Mouse (Mus musculus) testis, postnatal 14 days (tissue): ENCODE measurements at regions not wholly inside any gene's neighbourhood (a gene's known extent, or its start where the extent isn't known, plus 50 kb on each side); places are given as distances from the start of the nearest gene placed in this dataset.

Experiments
- DNase-seq: peaks from one replicate; pipeline ENCODE4 v3.0.0; 2021; ENCODE audit warnings: low spot score

DNA sequence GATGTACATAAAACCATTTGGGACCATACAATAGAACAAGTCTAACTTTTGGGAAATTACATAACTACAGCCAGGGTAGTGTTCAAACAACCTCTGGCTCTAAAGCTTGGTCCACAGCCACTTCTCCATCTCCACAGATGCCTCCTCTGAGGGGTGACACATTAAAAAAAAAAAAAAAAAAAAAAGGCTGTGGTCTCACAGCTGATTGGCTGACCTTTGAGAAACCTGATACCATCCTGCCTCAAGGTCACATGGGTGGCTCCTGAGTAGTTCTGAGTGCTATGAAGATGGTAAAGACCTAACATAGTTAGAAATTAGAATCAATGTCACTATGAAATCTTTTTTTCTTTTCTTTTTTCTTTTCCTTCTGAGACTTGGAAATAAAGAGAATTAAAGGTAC, 102.4 kb downstream of the Tmem182 start:
- no peak for DNase-seq

DNA sequence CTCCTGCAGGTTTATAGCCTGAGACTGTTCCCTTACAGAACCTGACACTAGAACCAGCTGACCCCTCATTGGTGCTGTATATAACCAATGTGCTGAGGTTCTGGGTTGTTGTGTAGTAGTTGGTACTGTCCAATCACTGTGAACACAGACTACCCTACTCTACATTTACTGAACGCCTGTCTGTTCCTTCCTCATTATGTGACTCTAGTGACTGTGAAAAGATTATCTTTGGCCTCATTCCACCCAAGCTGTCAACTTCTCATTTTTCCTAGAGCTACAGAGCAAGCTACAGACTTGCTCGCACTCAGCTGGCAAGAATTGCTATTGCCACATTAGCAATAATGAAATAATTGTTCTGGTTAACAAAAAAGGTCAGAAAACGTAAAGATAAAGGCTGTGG, 108.2 kb downstream of the Tmem182 start:
- DNase-seq = no peak

DNA sequence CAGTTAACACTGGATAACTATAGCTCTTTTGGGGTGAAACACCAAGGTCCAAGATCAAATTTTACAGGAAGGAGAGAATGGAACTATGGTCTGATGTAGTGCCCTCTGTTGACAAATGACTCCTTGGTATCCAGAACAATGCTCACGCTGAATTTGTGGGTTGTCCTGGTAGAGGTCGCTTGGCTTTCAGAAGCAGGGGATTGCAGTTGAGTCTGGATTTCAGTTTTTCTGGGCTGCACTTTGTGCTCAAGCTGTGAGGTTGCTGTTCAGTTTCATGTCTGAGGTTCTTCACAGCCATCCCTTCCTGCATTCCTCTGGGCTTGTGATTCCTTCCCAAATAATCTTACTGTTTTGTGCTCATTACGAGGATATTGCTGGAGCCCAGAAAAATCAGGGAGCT, 118.9 kb downstream of the Tmem182 start:
- DNase-seq = no peak

DNA sequence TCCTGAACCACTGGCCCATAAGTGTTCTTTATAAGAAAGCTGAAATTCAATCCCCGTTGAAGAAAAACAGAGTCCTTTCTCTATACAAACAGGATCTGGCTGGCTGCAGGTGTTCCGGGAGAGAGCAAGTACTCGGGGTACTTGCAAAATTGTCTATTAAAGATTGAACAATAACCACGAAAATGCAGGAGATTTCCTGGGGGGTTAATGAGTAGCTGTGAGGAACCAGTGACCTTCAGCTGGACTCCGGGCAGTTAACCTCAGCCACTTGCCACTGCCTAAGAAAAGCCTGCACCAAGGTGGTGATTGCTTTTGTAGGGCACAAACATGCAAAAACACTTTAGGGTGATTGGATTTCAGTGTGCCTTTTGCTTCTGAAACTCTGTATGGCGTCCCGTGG, 119.4 kb downstream of the Tmem182 start:
- DNase-seq = no peak

DNA sequence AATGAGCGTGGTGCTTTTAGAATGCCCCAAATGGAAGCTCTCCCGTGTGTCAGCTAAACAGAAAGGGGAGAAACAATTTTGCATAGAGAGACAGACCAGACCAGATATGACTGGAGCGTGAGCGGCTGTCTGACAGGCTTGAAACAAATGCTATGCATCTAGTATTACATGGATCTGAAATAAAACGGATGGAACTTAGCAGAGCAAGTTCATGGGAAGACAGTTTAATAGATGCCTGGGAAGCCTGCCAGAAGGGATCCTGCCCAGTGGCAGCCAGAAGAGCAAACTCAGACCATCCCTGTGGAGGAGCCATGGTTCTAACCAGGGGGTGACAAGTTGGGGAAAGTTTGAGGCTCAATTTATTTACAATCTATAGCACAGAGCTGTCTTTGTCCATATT, 126.0 kb downstream of the Tmem182 start:
- DNase-seq = no peak

DNA sequence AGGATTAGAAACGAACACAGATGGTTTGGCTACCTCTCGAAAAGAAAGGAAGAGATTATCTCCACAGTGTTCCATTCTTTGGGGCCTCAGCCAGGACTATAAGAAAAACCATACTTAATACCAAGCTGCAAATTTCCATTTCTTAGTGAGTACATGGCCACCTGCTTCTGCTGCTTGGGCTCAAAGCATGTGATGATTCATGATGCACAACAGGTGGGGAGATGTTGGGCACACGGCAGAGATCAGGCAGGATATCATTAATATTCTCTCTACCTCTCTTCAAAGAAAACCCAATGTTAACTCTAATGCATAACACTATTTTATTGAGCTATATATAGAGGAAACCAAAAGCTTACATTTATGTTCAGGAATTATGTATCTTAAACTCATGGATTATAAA, 131.3 kb downstream of the Tmem182 start:
- DNase-seq = no peak

DNA sequence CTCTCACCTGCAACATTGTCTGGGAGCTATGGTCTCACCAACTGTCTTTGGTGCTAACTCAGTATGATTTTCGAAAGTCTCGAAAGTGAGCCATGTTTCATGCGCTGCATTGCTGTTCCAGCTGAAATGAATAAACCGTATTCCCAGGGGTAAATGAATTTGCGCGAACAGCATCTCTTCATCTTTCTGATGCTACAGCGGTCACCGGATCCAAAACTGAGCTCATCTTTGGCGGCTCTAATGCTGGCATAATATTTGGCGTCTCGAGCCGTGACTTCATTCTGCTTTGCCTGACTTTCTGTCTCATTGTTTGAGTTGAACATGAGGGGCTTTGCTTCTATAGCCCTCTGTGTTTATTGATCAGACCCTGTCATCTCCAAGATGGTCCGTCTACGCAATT, 137.3 kb downstream of the Tmem182 start:
- no peak for DNase-seq

DNA sequence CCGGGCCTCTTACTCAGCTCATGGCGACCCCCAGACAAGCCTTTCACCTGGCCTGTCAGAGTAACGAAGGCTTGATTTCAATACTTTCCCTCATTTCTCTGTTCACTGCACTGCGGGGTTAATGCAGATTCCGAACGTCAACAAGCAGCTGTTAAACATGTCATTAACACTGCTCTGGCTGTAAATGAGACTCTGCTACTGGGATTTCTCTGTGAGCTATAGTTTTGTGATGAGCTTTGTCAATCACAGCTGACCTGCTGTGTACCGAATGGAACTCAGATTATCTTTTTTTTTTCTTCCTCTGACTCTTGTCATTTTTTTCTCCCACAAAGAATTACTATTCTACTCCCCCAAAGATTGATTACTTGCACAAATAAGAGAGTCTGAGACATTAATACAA, 137.8 kb downstream of the Tmem182 start:
- DNase-seq = no peak

DNA sequence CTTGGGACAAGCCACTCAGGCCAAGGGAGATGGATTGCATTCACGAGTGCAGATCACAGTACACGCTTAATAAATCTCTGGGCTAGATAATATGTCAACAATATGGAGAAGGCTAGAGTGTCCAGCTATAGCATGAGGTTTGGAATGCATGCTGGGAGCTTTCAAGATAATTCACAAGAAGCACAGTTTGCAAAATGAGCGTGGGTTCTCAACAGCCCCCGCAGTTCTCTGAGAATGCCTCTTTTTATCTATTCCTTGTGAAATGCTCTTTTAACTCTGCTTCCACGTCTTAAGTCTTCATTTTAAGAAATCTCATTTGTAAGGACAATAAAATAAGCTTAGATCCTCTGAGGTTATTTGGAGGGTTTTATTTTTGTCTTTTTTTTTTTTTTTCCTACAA, 145.2 kb downstream of the Tmem182 start:
- DNase-seq = no peak

DNA sequence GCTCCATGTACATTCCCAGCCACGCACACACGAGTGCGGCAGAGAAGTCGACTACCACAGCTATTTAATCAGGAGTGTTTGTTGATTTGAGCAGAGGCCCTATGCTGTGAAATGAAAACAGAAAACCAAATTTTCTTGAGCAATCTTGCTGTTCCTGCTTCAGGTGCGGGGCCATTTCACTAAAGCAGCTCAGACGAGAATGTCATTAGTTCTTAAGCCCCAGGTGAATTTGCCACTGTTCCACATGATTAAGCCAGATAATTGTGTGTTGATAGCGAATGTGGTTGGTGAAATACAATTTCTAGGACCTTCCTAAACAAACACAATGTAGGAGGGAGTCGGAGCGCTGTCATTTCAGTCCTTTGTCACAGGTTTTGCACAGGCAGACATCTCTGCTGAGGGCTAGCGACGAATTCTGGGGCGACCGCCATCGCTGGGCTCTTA, 149.3 kb downstream of the Tmem182 start:
- no peak for DNase-seq

DNA sequence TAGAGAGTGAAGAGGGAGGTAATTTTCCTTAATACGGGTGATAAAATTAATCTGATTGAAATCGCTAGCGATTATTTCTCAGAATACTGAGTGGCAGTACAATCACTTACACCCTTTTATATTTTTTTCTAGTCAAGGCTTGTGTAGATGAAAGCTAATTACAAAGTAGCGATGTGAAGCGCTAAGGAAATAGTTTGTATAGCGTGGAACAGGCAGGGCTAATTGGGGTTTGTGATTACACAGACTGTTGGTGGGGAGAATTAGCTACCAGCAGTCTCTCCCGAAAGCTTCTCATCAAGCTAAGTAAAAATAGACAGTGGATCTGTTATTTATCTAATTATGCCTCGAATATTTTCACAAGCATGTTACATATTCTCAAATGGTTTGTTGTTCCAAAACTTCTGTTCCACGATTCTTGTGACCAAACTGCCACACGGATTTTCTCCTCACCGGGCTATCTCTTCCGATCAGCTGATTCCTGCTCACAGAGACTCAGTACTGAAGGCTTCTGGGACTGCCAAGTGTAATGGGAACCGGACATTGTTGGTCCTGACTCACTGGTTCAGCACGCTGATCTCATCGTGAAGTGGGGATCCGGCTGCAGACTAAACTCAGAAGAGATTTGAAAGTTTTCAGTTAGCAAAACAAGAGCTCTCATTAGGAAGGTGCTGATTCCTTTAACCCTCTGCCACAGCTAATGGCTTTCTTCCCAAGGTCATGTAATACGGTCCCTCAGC, 162.5 kb downstream of the Tmem182 start:
- DNase-seq = no peak

DNA sequence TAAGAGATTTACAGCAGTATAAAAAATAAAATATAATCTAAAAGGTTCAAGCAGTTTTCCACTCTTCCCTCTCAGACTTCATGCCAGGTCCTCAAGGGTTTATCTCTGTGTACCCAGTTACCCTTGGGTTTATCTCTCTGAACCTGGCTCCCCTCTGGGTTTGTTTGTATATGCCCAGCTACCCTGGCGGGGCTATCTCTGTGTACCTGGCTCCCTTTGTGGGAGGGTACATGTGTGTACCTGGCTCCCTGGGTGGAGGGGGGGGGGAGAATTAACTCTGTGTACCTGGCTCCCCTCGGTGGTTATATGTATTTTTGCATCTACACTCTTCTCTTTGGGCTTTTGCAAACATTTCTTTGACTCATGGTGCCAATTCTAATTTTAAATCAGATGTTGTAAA, 178.4 kb downstream of the Tmem182 start:
- no peak for DNase-seq

DNA sequence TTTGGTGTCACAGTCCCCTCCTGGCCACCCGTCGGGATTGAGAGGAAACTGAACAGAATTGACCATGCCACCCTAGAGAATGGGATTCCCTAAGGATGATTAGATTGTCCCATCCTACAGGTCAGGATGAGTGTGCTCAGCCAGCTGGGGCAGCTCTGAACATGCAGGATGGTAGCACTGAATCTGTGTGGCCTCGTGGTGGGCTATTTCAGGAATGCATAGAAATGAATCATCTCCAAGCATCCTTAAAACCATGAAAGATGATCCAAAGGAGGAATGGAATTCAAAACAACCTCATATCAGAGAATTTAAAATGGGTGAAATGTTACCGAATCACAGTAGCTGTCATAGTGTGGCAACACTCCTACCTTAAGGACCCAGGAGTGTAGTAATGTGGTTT, 187.9 kb downstream of the Tmem182 start:
- no peak for DNase-seq

DNA sequence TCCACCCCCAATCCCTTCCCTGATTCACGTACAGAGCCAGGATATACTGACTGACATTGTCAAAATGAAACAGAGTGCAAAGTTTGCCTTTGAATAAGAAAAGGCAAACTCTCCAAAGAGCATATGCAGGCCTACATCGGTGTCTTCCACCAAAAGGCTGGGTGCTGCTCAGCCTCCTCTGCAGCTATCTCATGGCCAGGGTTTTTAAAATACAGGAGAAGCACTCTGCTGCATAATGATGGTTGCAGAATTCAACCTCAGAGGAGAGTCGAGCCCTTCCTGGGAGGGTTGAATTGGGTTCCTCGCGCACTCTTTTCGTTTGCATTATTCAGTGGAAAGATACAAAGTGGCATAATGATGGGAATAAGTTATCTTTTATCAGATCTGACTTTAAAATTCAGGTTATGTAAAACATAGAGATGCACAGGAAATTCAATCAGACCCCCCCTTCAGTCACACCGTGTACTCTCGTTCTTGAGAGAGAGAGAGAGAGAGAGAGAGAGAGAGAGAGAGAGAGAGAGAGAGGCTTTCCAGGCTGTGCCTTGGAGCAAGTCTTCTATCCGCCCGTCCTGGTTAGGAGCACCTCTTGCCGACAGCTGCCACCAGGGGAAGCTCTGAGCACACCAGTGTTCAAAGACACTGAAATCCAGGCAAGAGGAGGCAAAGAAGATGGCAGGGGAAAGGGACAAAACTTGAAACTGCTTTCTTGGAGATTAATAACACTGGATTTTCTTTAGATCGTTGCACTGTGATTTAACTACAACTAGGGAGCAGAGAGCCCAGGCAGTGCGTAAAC, 196.0 kb downstream of the Tmem182 start:
- no peak for DNase-seq

DNA sequence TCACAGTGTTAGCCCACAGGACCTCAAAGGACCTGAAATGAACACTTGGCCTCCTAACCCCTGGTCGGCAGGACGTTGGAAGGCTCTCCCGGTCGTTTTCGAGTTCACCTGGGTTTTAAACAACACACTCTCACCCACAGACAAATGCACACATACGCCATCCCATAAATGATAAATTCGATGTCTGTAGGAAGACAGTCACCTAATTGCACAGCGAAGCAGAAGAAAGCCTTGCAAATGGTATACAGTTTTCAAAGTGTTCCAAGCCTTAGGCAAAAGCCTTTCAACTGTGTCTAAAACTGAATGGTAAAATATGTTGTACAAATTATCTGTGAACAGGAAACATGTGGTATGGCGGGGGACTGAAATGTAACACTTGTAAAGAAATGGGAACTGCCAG, 196.6 kb downstream of the Tmem182 start:
- DNase-seq = no peak

DNA sequence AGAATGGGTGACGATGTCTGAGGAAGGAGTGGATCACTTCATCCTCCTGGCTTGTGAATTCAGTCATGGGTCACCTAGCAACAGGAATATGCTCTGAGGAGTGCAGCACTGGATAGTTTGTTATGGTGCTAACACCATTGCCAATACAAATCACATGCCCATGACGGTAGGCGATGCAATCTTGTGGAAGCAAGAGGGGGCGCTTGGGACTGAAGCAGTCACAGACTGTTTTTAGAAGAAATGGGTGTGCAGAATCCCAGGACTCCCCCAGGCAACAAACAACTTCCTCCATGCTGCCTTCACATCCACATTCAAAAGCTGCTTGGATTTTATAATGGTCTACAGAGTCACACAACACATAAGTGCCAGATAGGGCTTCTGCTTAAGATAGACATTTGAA, 221.5 kb downstream of the Tmem182 start:
- DNase-seq = no peak

DNA sequence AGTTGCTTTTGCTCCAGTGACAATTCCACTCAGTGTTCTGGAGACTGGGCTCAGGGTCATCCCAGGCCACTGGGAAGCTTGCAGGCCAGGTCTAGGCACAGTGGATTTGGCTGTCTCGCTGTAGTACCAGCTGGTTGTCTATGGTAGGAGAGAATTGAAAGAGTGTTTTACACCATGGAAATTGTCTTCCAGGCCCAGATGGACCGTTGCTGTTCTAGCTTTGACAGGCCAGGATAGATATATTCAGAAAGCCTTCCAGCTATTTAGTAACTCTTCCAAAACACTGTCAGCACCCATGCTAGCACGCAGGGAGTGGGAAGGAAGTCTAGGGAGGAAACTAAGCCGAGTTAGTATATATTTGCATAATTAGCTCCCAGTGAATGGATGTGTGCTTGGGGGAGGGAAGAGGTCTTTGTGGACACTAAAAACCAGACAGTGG, 222.2 kb downstream of the Tmem182 start:
- DNase-seq = no peak

DNA sequence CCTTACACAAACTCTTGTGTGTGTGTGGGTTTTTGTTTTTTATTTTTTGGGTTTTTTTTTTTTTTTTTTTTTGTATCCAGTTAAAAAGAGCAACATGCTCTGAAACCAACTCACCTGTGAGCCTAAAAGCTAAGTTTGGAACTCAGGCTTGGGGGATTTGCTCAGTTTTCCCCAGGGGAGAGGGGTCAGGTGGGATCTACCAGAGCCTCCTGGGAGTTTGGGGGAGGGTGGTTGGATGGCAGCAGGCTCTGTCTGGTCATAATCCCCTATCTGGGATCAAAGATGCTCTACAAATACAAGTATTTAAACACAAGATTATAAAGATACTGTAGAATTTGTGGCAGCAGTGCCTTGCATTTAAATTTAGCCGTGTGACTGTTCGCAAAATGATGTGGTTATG, 222.6 kb downstream of the Tmem182 start:
- no peak for DNase-seq

DNA sequence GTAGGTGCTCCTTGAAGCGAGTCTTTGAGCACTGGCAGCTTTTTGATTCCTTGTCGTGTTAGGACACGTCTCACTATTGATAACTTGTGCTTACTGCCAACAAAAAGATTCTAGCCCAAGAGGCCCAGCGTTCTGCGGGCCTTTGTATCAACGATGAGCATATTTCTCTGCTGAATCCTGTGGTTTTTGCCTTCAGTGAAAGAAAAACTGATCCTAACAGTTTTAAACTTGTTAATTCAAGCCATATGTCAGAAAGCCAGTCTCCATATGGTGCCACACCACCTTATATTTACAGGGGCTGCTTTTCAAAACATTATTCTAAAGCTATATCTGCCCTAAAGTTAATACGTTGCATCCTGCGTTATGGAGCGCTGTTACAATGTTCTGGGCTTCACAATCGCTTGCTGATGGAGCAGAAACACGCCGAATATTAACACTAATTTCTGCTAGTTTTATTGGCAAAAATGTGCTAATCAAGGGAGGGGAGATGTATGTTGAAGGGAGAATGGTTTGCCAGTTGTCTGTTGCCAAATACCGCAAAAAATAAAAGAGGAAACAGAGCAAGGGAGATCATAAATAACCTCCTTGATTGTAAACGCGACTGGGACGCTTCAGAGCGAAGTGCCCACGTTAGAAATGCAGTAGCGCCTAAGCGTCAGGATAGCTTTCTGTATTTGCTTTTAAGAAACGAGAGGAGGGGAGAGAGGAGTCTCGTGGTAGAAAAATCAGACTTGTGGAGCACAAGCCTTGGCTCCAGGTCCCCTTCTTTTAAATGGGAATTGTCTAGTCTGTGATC, 229.9 kb downstream of the Tmem182 start:
- no peak for DNase-seq

DNA sequence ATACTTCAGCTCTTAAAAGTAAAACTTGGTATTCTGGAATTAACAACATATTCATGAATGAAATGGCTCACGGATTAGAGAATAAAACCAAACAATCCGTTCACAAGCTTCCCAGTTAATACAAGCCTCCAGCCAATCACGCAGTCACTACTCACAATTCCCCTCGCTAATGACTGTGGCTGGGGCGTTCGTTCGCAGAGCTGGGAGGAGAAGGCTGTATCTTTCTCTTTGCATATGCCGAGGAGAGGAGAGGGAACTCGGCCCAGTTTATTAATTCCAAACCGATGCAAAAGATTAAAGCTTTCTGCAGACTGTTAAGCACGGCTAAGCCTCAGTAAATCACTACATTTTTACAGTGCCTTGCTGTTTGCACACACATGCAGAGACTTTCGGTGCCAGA, 231.5 kb downstream of the Tmem182 start:
- no peak for DNase-seq

DNA sequence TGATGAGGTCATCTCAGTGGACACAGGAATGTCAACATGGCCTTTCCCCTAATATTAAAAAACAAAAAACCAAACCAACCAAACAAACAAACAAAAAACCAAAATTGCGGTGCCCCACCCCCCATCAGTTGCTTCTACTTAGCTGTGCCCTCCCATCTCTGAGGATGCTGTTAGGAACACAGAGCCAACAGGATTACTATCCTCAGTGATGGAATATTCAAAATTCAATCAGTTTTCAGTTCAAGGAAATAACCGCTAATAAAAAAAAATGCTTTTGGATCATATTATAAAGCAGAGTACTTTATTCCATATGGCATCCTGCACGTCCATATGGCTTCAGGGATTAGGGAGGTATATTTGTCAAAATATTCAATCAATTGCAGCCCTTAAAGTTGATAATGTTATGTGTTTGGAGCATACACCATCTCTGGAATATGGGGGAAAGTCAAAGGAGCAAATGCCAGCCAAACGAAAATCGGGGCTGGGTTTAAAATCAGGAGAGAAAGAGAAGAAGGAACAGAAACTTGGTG, 249.1 kb downstream of the Tmem182 start:
- DNase-seq = no peak

DNA sequence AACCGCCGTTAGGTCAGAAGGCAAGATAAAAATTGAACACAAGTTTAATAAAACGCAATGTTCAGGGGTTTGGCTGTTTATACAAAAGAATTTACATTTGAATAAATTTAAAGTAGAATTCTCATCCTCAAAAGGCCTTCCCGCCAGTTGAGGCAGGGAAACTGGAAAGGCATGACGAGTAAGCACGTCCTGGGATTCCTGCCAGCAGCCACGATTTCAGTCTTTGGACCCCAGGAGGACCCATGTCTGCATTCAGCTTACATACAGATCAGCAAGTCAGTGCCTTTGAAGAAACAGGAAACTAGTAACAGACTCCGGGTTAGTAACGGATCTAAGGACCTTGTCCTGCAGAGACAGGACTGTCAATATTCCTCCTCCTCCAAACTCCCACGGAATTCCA, 250.4 kb downstream of the Tmem182 start:
- DNase-seq = no peak

DNA sequence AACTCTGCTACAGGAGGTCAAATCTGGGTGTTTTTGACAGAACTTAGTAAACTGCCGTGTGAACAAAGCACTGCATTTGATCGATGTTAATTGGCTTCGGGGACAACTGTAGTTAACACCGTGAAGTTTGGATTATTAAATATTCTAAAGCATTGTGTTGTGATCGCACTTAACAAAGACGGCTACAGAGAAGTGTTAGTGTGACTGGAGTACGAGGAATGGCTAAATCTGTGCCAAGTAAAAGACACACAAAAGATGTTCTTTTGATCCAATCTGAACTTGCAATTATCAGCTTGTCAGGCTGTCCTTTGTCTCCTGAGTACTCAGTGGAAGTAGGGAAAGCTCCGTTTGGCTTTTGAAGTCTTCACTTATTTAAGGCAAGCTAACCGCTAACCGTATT, 259.7 kb downstream of the Tmem182 start:
- no peak for DNase-seq
